Comparison of ENCODE assay signal across 9 mouse cellular contexts in genomic region chrX:56531266-56531665, GRCm38 (mm10). TPM values are rescaled to one million over a fixed set of nuclear protein-coding genes. Genes with fewer than 3 reads are reported as not detected.
DNase-seq lines count a peak whose midpoint lies in the region; ATAC-seq and TF ChIP-seq lines count a peak whose summit lies in the region.
"Had no signal": no experiment of that assay in that cellular context is flagged by ENCODE, and none has a peak within 500 bp of the region (broad histone marks: within the 10 kb centered on the region; RNA-seq: fewer than 3 reads in every experiment).

No protein-coding gene starts in this region.

- no peaks in the 10 kb centered on the region for H3K27me3 ChIP-seq in neural tube, embryonic 15.5 days (replicated peaks)
- H3K27me3 ChIP-seq in forebrain, embryonic 16.5 days (replicated peaks; ENCODE audit: control insufficient read depth, insufficient read depth, low read length), result no peaks in the 10 kb centered on the region
- H3K27me3 ChIP-seq in liver, postnatal 0 days (ENCODE audit: insufficient read depth, low read length), result no peaks in the 10 kb centered on the region
- H3K27me3 ChIP-seq: stomach, embryonic 15.5 days had no signal

- DNase-seq in neural tube, embryonic 10.5 days (ENCODE audit: extremely low spot score, low spot score), result peak; percentile 54
- DNase-seq in c-Kit-positive CD71-negative TER-119-negative erythroid progenitor cells, embryonic 14.5 days (ENCODE audit: low read depth), result peak; percentile 28
- DNase-seq in kidney, postnatal 14 days, result peak; percentile 62
- DNase-seq in liver, postnatal 0 days, result peak; percentile 64
- peak; percentile 56 for DNase-seq in right cerebral cortex, adult 18-20 months
- DNase-seq in urinary bladder, postnatal 14 days (ENCODE audit: low spot score), result peak; percentile 54

- no peak for TF ChIP-seq EP300 in liver, postnatal 0 days (IDR thresholded peaks at IDR 0.05; ENCODE audit: low read depth)

- H3K9me3 ChIP-seq in neural tube, embryonic 15.5 days (replicated peaks), result no peaks in the 10 kb centered on the region
- no peaks in the 10 kb centered on the region for H3K9me3 ChIP-seq in forebrain, embryonic 16.5 days (ENCODE audit: control insufficient read depth, low read length)
- H3K9me3 ChIP-seq in liver, postnatal 0 days (ENCODE audit: low read length), result no peaks in the 10 kb centered on the region
- H3K9me3 ChIP-seq: stomach, embryonic 15.5 days had no signal

- no peaks in the 10 kb centered on the region for H3K36me3 ChIP-seq in neural tube, embryonic 15.5 days
- H3K36me3 ChIP-seq in forebrain, embryonic 16.5 days (ENCODE audit: control insufficient read depth, insufficient read depth), result no peaks in the 10 kb centered on the region
- H3K36me3 ChIP-seq in liver, postnatal 0 days (replicated peaks; ENCODE audit: insufficient read depth, low read length), result no peaks in the 10 kb centered on the region
- H3K36me3 ChIP-seq: stomach, embryonic 15.5 days had no signal

- H3K9ac ChIP-seq in neural tube, embryonic 15.5 days (replicated peaks), result no peak overlapping the region
- no peak overlapping the region for H3K9ac ChIP-seq in forebrain, embryonic 16.5 days (replicated peaks; ENCODE audit: low read depth, low read length)
- H3K9ac ChIP-seq in liver, postnatal 0 days (replicated peaks), result no peak overlapping the region
- H3K9ac ChIP-seq: stomach, embryonic 15.5 days had no signal

- H3K4me3 ChIP-seq in neural tube, embryonic 15.5 days (replicated peaks), result no peak overlapping the region
- H3K4me3 ChIP-seq in forebrain, embryonic 16.5 days (replicated peaks; ENCODE audit: low read length), result no peak overlapping the region
- no peak overlapping the region for H3K4me3 ChIP-seq in liver, postnatal 0 days (ENCODE audit: low read depth, low read length)
- H3K4me3 ChIP-seq: stomach, embryonic 15.5 days had no signal

- WGBS in neural tube, embryonic 15.5 days, result 10% methylated on average over 3 of the region's 3 CpGs
- WGBS in forebrain, embryonic 16.5 days, result 8% methylated on average over 3 of the region's 3 CpGs
- WGBS in liver, postnatal 0 days (ENCODE audit: insufficient replicate concordance), result 9% methylated on average over 3 of the region's 3 CpGs

- no peaks in the 10 kb centered on the region for H3K4me1 ChIP-seq in neural tube, embryonic 15.5 days
- no peaks in the 10 kb centered on the region for H3K4me1 ChIP-seq in forebrain, embryonic 16.5 days (replicated peaks; ENCODE audit: control insufficient read depth, insufficient read depth, low read length)
- H3K4me1 ChIP-seq in liver, postnatal 0 days (ENCODE audit: insufficient read depth), result no peaks in the 10 kb centered on the region
- H3K4me1 ChIP-seq: stomach, embryonic 15.5 days had no signal

- no peak overlapping the region for H3K27ac ChIP-seq in neural tube, embryonic 15.5 days (replicated peaks)
- no peak overlapping the region for H3K27ac ChIP-seq in forebrain, embryonic 16.5 days (ENCODE audit: low read length)
- no peak overlapping the region for H3K27ac ChIP-seq in liver, postnatal 0 days (ENCODE audit: low read depth)
- H3K27ac ChIP-seq: stomach, embryonic 15.5 days had no signal

- ATAC-seq in neural tube, embryonic 15.5 days (ENCODE audit: low FRiP score), result no peak
- 0 out of 2 replicates have a peak, but pooled peaks have one; percentile 58 for ATAC-seq in forebrain, embryonic 16.5 days
- ATAC-seq in liver, postnatal 0 days, result no peak

- peak; percentile 66 for TF ChIP-seq CTCF in liver, postnatal 0 days (IDR thresholded peaks at IDR 0.05; ENCODE audit: low read depth)

- H3K4me2 ChIP-seq in neural tube, embryonic 15.5 days, result no peak overlapping the region
- no peak overlapping the region for H3K4me2 ChIP-seq in forebrain, embryonic 16.5 days (ENCODE audit: low read length)
- H3K4me2 ChIP-seq in liver, postnatal 0 days (ENCODE audit: low read depth, low read length), result no peak overlapping the region
- H3K4me2 ChIP-seq: stomach, embryonic 15.5 days had no signal

RNA-seq across cellular contexts. Expression of gene Gm10477, which starts 6.7 kb away (rescaled TPM):
- polyA plus RNA-seq in neural tube, embryonic 15.5 days (2015; fragmentation: Nextera tagmentation; extraction: Ambion mirVana), result not detected in 2 replicates
- not detected in 2 replicates for polyA plus RNA-seq in forebrain, embryonic 16.5 days (2015; fragmentation: Nextera tagmentation; extraction: Ambion mirVana)
- polyA plus RNA-seq in liver, postnatal 0 days (2015; fragmentation: Nextera tagmentation; extraction: Ambion mirVana), result not detected in 2 replicates
- polyA plus RNA-seq: stomach, embryonic 15.5 days had no signal

RNA-seq across cellular contexts. Expression of gene Gm648, which starts 18.1 kb away (rescaled TPM):
- 0.23 TPM in 1 of 2 replicates, not detected in the other for polyA plus RNA-seq in neural tube, embryonic 15.5 days (2015; fragmentation: Nextera tagmentation; extraction: Ambion mirVana)
- polyA plus RNA-seq in forebrain, embryonic 16.5 days (2015; fragmentation: Nextera tagmentation; extraction: Ambion mirVana), result 0.24 TPM in 1 of 2 replicates, not detected in the other
- not detected in 2 replicates for polyA plus RNA-seq in liver, postnatal 0 days (2015; fragmentation: Nextera tagmentation; extraction: Ambion mirVana)
- polyA plus RNA-seq: stomach, embryonic 15.5 days had no signal
